Mouse (Mus musculus) forelimb bud, embryonic 11.5 days (tissue): ENCODE data around the gene Mnat1.
"Not testable (repeated sequence)": the region's sequence is repeated elsewhere in the genome, so short reads cannot be mapped to it uniquely, and the experiment has no call there.

Experiments
- DNase-seq: peaks from one replicate; pipeline ENCODE4 v3.0.0-alpha.2; 2012; ENCODE audit warnings: low read depth, low spot score

The Mnat1 gene

GRCm38 (mm10) chr12:73140732-73141131, 17.2 kb downstream of the Mnat1 start:
- no peak for DNase-seq

- DNase-seq = peak; percentile 43
Observed at GRCm38 (mm10) chr12:73147236-73147635, 23.7 kb downstream of the Mnat1 start.

- DNase-seq = not testable (repeated sequence)
Observed at GRCm38 (mm10) chr12:73151038-73151437, 27.5 kb downstream of the Mnat1 start.

- peak; percentile 63 for DNase-seq
Observed at GRCm38 (mm10) chr12:73154150-73154549, 30.6 kb downstream of the Mnat1 start.

GRCm38 (mm10) chr12:73160341-73160740, 36.8 kb downstream of the Mnat1 start:
- no peak for DNase-seq

GRCm38 (mm10) chr12:73162408-73163181, 39.1 kb downstream of the Mnat1 start:
- DNase-seq = no peak

- DNase-seq = no peak
Observed at GRCm38 (mm10) chr12:73170794-73171193, 47.3 kb downstream of the Mnat1 start.

- DNase-seq = no peak
Observed at GRCm38 (mm10) chr12:73183896-73184295, 60.4 kb downstream of the Mnat1 start.

- no peak for DNase-seq
Observed at GRCm38 (mm10) chr12:73197363-73197762, 73.8 kb downstream of the Mnat1 start.

- DNase-seq = no peak
Observed at GRCm38 (mm10) chr12:73198451-73198850, 74.9 kb downstream of the Mnat1 start.

GRCm38 (mm10) chr12:73199375-73199774, 75.9 kb downstream of the Mnat1 start:
- no peak for DNase-seq

GRCm38 (mm10) chr12:73201587-73201986, 78.1 kb downstream of the Mnat1 start:
- DNase-seq = no peak

GRCm38 (mm10) chr12:73205710-73206649, 82.5 kb downstream of the Mnat1 start:
- peak; percentile 59 for DNase-seq

GRCm38 (mm10) chr12:73207008-73207407, 83.5 kb downstream of the Mnat1 start:
- DNase-seq = no peak

- DNase-seq = no peak
Observed at GRCm38 (mm10) chr12:73207461-73207860, 83.9 kb downstream of the Mnat1 start.

- DNase-seq = no peak
Observed at GRCm38 (mm10) chr12:73208518-73208917, 85.0 kb downstream of the Mnat1 start.

- DNase-seq = no peak
Observed at GRCm38 (mm10) chr12:73209117-73209516, 85.6 kb downstream of the Mnat1 start.

GRCm38 (mm10) chr12:73210454-73210853, 86.9 kb downstream of the Mnat1 start:
- DNase-seq = no peak

GRCm38 (mm10) chr12:73215773-73216172, 92.3 kb downstream of the Mnat1 start:
- no peak for DNase-seq

- DNase-seq = no peak
Observed at GRCm38 (mm10) chr12:73218632-73219031, 95.1 kb downstream of the Mnat1 start.

- DNase-seq = no peak
Observed at GRCm38 (mm10) chr12:73221235-73221634, 97.7 kb downstream of the Mnat1 start.

- DNase-seq = peak; percentile 50
Observed at GRCm38 (mm10) chr12:73223872-73224271, 100.4 kb downstream of the Mnat1 start.
